Mouse (Mus musculus): ENCODE measurements around the gene Mfng.

The Mfng gene

GRCm38 (mm10) chr15:78786411-78786818 is 13.1 kb upstream of the Mfng start:
- no peak for DNase-seq

GRCm38 (mm10) chr15:78785961-78786360 is 12.7 kb upstream of the Mfng start:
- peak; percentile 85 for DNase-seq

- no peak for DNase-seq
Measured at GRCm38 (mm10) chr15:78785258-78785657, 12.0 kb upstream of the Mfng start.

GRCm38 (mm10) chr15:78784520-78784919 is 11.2 kb upstream of the Mfng start:
- DNase-seq, result no peak

GRCm38 (mm10) chr15:78782348-78783103 is 9.3 kb upstream of the Mfng start:
- DNase-seq, result no peak

GRCm38 (mm10) chr15:78780908-78781307 is 7.6 kb upstream of the Mfng start:
- no peak for DNase-seq

GRCm38 (mm10) chr15:78780359-78780758 is 7.1 kb upstream of the Mfng start:
- DNase-seq, result no peak

GRCm38 (mm10) chr15:78779690-78780089 is 6.4 kb upstream of the Mfng start:
- no peak for DNase-seq

- DNase-seq, result no peak
Measured at GRCm38 (mm10) chr15:78779253-78779652, 6.0 kb upstream of the Mfng start.

GRCm38 (mm10) chr15:78778077-78778870 is 5.0 kb upstream of the Mfng start:
- DNase-seq, result peak; percentile 93

GRCm38 (mm10) chr15:78772856-78773255 is 419 bp downstream of the Mfng start:
- no peak for DNase-seq

- peak; percentile 57 for DNase-seq
Measured at GRCm38 (mm10) chr15:78772368-78772763, 909 bp downstream of the Mfng start.

- peak; percentile 68 for DNase-seq
Measured at GRCm38 (mm10) chr15:78771531-78772367, 1.5 kb downstream of the Mfng start.

GRCm38 (mm10) chr15:78770983-78771355 is 2.3 kb downstream of the Mfng start:
- DNase-seq, result no peak

- DNase-seq, result no peak
Measured at GRCm38 (mm10) chr15:78770234-78770982, 2.9 kb downstream of the Mfng start.

GRCm38 (mm10) chr15:78769064-78769463 is 4.2 kb downstream of the Mfng start:
- no peak for DNase-seq

- no peak for DNase-seq
Measured at GRCm38 (mm10) chr15:78763704-78764103, 9.6 kb downstream of the Mfng start.

GRCm38 (mm10) chr15:78763210-78763609 is 10.1 kb downstream of the Mfng start:
- DNase-seq, result no peak

- DNase-seq, result no peak
Measured at GRCm38 (mm10) chr15:78761112-78761511, 12.2 kb downstream of the Mfng start.

- DNase-seq, result no peak
Measured at GRCm38 (mm10) chr15:78758132-78758531, 15.1 kb downstream of the Mfng start.

- no peak for DNase-seq
Measured at GRCm38 (mm10) chr15:78755966-78756725, 17.1 kb downstream of the Mfng start.

- no peak for DNase-seq
Measured at GRCm38 (mm10) chr15:78755226-78755625, 18.0 kb downstream of the Mfng start.

All from lung, postnatal 14 days (tissue).